Mouse (Mus musculus) midbrain, embryonic 10.5 days (tissue): ENCODE measurements at regions not wholly inside any gene's neighbourhood (a gene's known extent, or its start where the extent isn't known, plus 50 kb on each side); places are given as distances from the start of the nearest gene placed in this dataset.

ENCODE experiments used
- DNase-seq: peaks from one replicate; pipeline ENCODE4 v3.0.0-alpha.2; 2017; ENCODE audit warnings: low spot score
- H3K27ac ChIP-seq: fragments of 300-500 bp; sonication (generic); replicated peaks from 2 replicates; pipeline ENCODE4 v1.5.1; 2016; ENCODE audit warnings: mild to moderate bottlenecking
- H3K27me3 ChIP-seq: fragments of 300-500 bp; sonication (generic); 2 replicates; pipeline ENCODE4 v1.6.1; 2016; ENCODE audit warnings: low read depth, mild to moderate bottlenecking; ENCODE audit not compliant: poor library complexity, severe bottlenecking
- H3K36me3 ChIP-seq: fragments of 300-500 bp; sonication (generic); 2 replicates; pipeline ENCODE4 v1.6.1; 2016; ENCODE audit warnings: mild to moderate bottlenecking, moderate library complexity
- H3K4me1 ChIP-seq: fragments of 300-500 bp; sonication (generic); 2 replicates; pipeline ENCODE4 v1.6.1; 2016
- H3K4me3 ChIP-seq: fragments of 300-500 bp; sonication (generic); 2 replicates; pipeline ENCODE4 v1.5.1; 2016; ENCODE audit warnings: mild to moderate bottlenecking, moderate library complexity
- H3K9me3 ChIP-seq: fragments of 300-500 bp; sonication (generic); replicated peaks from 2 replicates; pipeline ENCODE4 v1.6.1; 2016; ENCODE audit warnings: mild to moderate bottlenecking
- WGBS: fragments of 180-500 bp; shearing (Covaris S2); methylation state at CpG from one replicate; pipeline ENCODE4 v1.1.7; 2016; 5-methylcytosine and 5-hydroxymethylcytosine counted together

GRCm38 (mm10) chr3:34391275-34391674, 258.9 kb upstream of the Sox2 start:
- H3K4me1 ChIP-seq, result peaks cover 2% of the 10 kb centered on the region; the same call in 1 of the 2 replicates
- no peak overlapping the region for H3K4me3 ChIP-seq
- H3K27ac ChIP-seq, result no peak overlapping the region
- peaks cover 13% of the 10 kb centered on the region; the same call in 1 of the 2 replicates for H3K9me3 ChIP-seq
- DNase-seq, result no peak
- H3K27me3 ChIP-seq, result no peaks in the 10 kb centered on the region
- H3K36me3 ChIP-seq, result no peaks in the 10 kb centered on the region
- 93% methylated on average over 2 of the region's 2 CpGs for WGBS

GRCm38 (mm10) chr3:34384965-34385505, 265.2 kb upstream of the Sox2 start:
- Histone ChIP-seq H3K27me3 (no peaks in the 10 kb centered on the region), H3K36me3 (no peaks in the 10 kb centered on the region), H3K4me3 (no peak overlapping the region), H3K4me1 (peaks cover 8% of the 10 kb centered on the region; the same call in 1 of the 2 replicates), H3K9me3 (no peaks in the 10 kb centered on the region), H3K27ac (no peak overlapping the region)
- WGBS, result 76% methylated on average over 12 of the region's 12 CpGs
- DNase-seq, result no peak

GRCm38 (mm10) chr3:34377913-34378312, 272.3 kb upstream of the Sox2 start:
- WGBS, result 48% methylated on average over 2 of the region's 2 CpGs
- Histone ChIP-seq H3K4me1 (peaks cover 31% of the 10 kb centered on the region), H3K27me3 (no peaks in the 10 kb centered on the region), H3K36me3 (no peaks in the 10 kb centered on the region), H3K9me3 (no peaks in the 10 kb centered on the region), H3K27ac (peak overlapping the region; percentile 68), H3K4me3 (no peak overlapping the region)
- DNase-seq, result no peak

GRCm38 (mm10) chr3:34377329-34377728, 272.9 kb upstream of the Sox2 start:
- H3K27ac ChIP-seq, result peak overlapping the region; percentile 68
- peaks cover 31% of the 10 kb centered on the region for H3K4me1 ChIP-seq
- WGBS, result 47% methylated on average over 12 of the region's 12 CpGs
- no peaks in the 10 kb centered on the region for H3K27me3 ChIP-seq
- H3K4me3 ChIP-seq, result peak overlapping the region; percentile 28; the same call in 1 of the 2 replicates
- H3K9me3 ChIP-seq, result no peaks in the 10 kb centered on the region
- peak; percentile 37 for DNase-seq
- H3K36me3 ChIP-seq, result no peaks in the 10 kb centered on the region

GRCm38 (mm10) chr3:34371418-34371817, 278.8 kb upstream of the Sox2 start:
- no peak for DNase-seq
- Histone ChIP-seq H3K27ac (no peak overlapping the region), H3K27me3 (no peaks in the 10 kb centered on the region), H3K4me1 (peaks cover 9% of the 10 kb centered on the region), H3K9me3 (no peaks in the 10 kb centered on the region), H3K36me3 (no peaks in the 10 kb centered on the region), H3K4me3 (no peak overlapping the region)
- 84% methylated on average over 2 of the region's 2 CpGs for WGBS

GRCm38 (mm10) chr3:34338100-34338499, 257.0 kb upstream of the Dnajc19 start:
- no peaks in the 10 kb centered on the region for H3K36me3 ChIP-seq
- no peaks in the 10 kb centered on the region for H3K27me3 ChIP-seq
- no peak overlapping the region for H3K27ac ChIP-seq
- H3K4me3 ChIP-seq, result no peak overlapping the region
- 89% methylated on average over 9 of the region's 9 CpGs for WGBS
- no peaks in the 10 kb centered on the region for H3K4me1 ChIP-seq
- no peaks in the 10 kb centered on the region; the same call in 1 of the 2 replicates for H3K9me3 ChIP-seq
- no peak for DNase-seq

GRCm38 (mm10) chr3:34333555-34333954, 252.4 kb upstream of the Dnajc19 start:
- no peak overlapping the region for H3K4me3 ChIP-seq
- no peak overlapping the region for H3K27ac ChIP-seq
- peaks cover 15% of the 10 kb centered on the region for H3K4me1 ChIP-seq
- no peaks in the 10 kb centered on the region for H3K36me3 ChIP-seq
- no peak for DNase-seq
- no peaks in the 10 kb centered on the region for H3K27me3 ChIP-seq
- H3K9me3 ChIP-seq, result no peaks in the 10 kb centered on the region
- WGBS, result 91% methylated on average over 4 of the region's 4 CpGs

GRCm38 (mm10) chr3:34331889-34332276, 250.8 kb upstream of the Dnajc19 start:
- no peaks in the 10 kb centered on the region for H3K36me3 ChIP-seq
- H3K27ac ChIP-seq, result no peak overlapping the region
- no peak for DNase-seq
- no peaks in the 10 kb centered on the region for H3K9me3 ChIP-seq
- no peak overlapping the region for H3K4me3 ChIP-seq
- peaks cover 15% of the 10 kb centered on the region for H3K4me1 ChIP-seq
- WGBS, result 68% methylated on average over 5 of the region's 5 CpGs
- H3K27me3 ChIP-seq, result no peaks in the 10 kb centered on the region

GRCm38 (mm10) chr3:34330970-34331888, 250.1 kb upstream of the Dnajc19 start:
- Histone ChIP-seq H3K27ac (no peak overlapping the region), H3K9me3 (no peaks in the 10 kb centered on the region), H3K27me3 (peaks cover 6% of the 10 kb centered on the region; the same call in 1 of the 2 replicates), H3K4me3 (no peak overlapping the region), H3K4me1 (peaks cover 15% of the 10 kb centered on the region), H3K36me3 (no peaks in the 10 kb centered on the region)
- DNase-seq, result no peak
- 74% methylated on average over 22 of the region's 22 CpGs for WGBS

- Histone ChIP-seq H3K27me3 (peaks cover 9% of the 10 kb centered on the region; the same call in 1 of the 2 replicates), H3K4me3 (no peak overlapping the region), H3K9me3 (no peaks in the 10 kb centered on the region), H3K4me1 (peaks cover 20% of the 10 kb centered on the region), H3K27ac (no peak overlapping the region), H3K36me3 (no peaks in the 10 kb centered on the region)
- peak; percentile 50 for DNase-seq
- 14% methylated on average over 2 of the region's 2 CpGs for WGBS
Measured at GRCm38 (mm10) chr3:34328865-34329264, 247.7 kb upstream of the Dnajc19 start.

- Histone ChIP-seq H3K36me3 (no peaks in the 10 kb centered on the region), H3K27me3 (peaks cover 9% of the 10 kb centered on the region; the same call in 1 of the 2 replicates), H3K9me3 (no peaks in the 10 kb centered on the region), H3K4me1 (peaks cover 32% of the 10 kb centered on the region), H3K4me3 (no peak overlapping the region), H3K27ac (no peak overlapping the region)
- 92% methylated on average over 1 of the region's 1 CpGs for WGBS
- DNase-seq, result no peak
Measured at GRCm38 (mm10) chr3:34325669-34326068, 244.5 kb upstream of the Dnajc19 start.

- WGBS, result 61% methylated on average over 15 of the region's 15 CpGs
- peak; percentile 35 for DNase-seq
- no peaks in the 10 kb centered on the region for H3K36me3 ChIP-seq
- peaks cover 36% of the 10 kb centered on the region for H3K4me1 ChIP-seq
- no peak overlapping the region for H3K4me3 ChIP-seq
- H3K27me3 ChIP-seq, result peaks cover 9% of the 10 kb centered on the region; the same call in 1 of the 2 replicates
- no peaks in the 10 kb centered on the region for H3K9me3 ChIP-seq
- peak overlapping the region; percentile 38; the same call in 1 of the 2 replicates for H3K27ac ChIP-seq
Measured at GRCm38 (mm10) chr3:34322527-34323210, 241.5 kb upstream of the Dnajc19 start.
